ENCODE assay signal across 8 mouse cellular contexts in genomic region chr10:127509051-127509836, GRCm38 (mm10). TPM values are rescaled to one million over a fixed set of nuclear protein-coding genes. Genes with fewer than 3 reads are reported as not detected.
DNase-seq lines count a peak whose midpoint lies in the region; ATAC-seq and TF ChIP-seq lines count a peak whose summit lies in the region.

No protein-coding gene starts in this region.

- ATAC-seq in megakaryocyte, adult 5-6 weeks (ENCODE audit: poor library complexity, severe bottlenecking): peak; percentile 44

- intact Hi-C loops in left cerebral cortex, adult 2 months (cut with DNase I): no loop called here

- TF ChIP-seq CTCF in left cerebral cortex, adult 2 months (IDR thresholded peaks at IDR 0.05): peak; percentile 74

- peak overlapping the region; percentile 61 for H3K27ac ChIP-seq in left cerebral cortex, adult 2 months

- DNase-seq in ZHBTc4 (ENCODE audit: low read depth, low spot score): peak; percentile 98
- peak; percentile 95 to 96 for DNase-seq in cerebellum, postnatal 36 days
- peak; percentile 64 to 71 for DNase-seq in gastrocnemius, adult 8-10 months (ENCODE audit: low spot score in 2 of 2)
- DNase-seq in hindlimb bud, embryonic 11.5 days (ENCODE audit: extremely low spot score, low read depth, low spot score): peak; percentile 94
- DNase-seq in left cerebral cortex, adult 2 months (ENCODE audit: extremely low spot score in 1 of 2, low spot score in 2 of 2): peak; percentile 83
- DNase-seq in right cerebral cortex, adult 18-20 months: peak; percentile 82
- DNase-seq in urinary bladder, postnatal 10 days (ENCODE audit: low spot score): peak; percentile 60

- H3K4me3 ChIP-seq in left cerebral cortex, adult 2 months: peak overlapping the region; percentile 45

RNA-seq across cellular contexts. Expression of gene Ndufa4l2, which starts 5.5 kb away (rescaled TPM):
- 10 to 100 TPM in 1 of 4 experiments, 1 to 10 TPM in 3; 4.6 to 11.1 (median 7.6) TPM for total RNA-seq in gastrocnemius, adult 8-10 months (2022)
- 1 to 10 TPM; 4.2 to 5.6 TPM for total RNA-seq in left cerebral cortex, adult 2 months (2021)
- total RNA-seq in megakaryocyte, adult 5-6 weeks (2015): not detected in 2 replicates
- not detected in 2 replicates for total RNA-seq in megakaryocyte, adult 5-6 weeks (2017)

RNA-seq across cellular contexts. Expression of gene Stac3, which starts 7.8 kb away (rescaled TPM):
- 100 to 1,000 TPM; 386 to 447 (median 408) TPM for total RNA-seq in gastrocnemius, adult 8-10 months (2022)
- total RNA-seq in left cerebral cortex, adult 2 months (2021): 1 to 10 TPM; 2.6 to 9.9 TPM
- 1.2 TPM in 1 of 2 replicates, not detected in the other for total RNA-seq in megakaryocyte, adult 5-6 weeks (2015)
- 0.40 TPM in 1 of 2 replicates, not detected in the other for total RNA-seq in megakaryocyte, adult 5-6 weeks (2017)

RNA-seq across cellular contexts. Expression of gene Shmt2, which starts 13.0 kb away (rescaled TPM):
- total RNA-seq in gastrocnemius, adult 8-10 months (2022): 10 to 100 TPM; 20.3 to 23.0 (median 22.8) TPM
- total RNA-seq in left cerebral cortex, adult 2 months (2021): 10 to 100 TPM; 24.1 to 26.0 TPM
- total RNA-seq in megakaryocyte, adult 5-6 weeks (2015): 31.3 and 31.9 TPM in 2 replicates
- total RNA-seq in megakaryocyte, adult 5-6 weeks (2017): 27.8 and 33.1 TPM in 2 replicates

RNA-seq across cellular contexts. Expression of gene Nxph4, which starts 25.1 kb away (rescaled TPM):
- under 1 TPM in 2 of 4 experiments, not detected in 2; 0.16 to 0.27 TPM for total RNA-seq in gastrocnemius, adult 8-10 months (2022)
- total RNA-seq in left cerebral cortex, adult 2 months (2021): 1 to 10 TPM; 5.4 to 5.5 TPM
- total RNA-seq in megakaryocyte, adult 5-6 weeks (2015): not detected in 2 replicates
- total RNA-seq in megakaryocyte, adult 5-6 weeks (2017): not detected in 2 replicates

Comparison
In these comparisons a context has a peak if more than half of its experiments do, and no peak if none do; other contexts are left out.
1. Peak in every context shown above with its lines: DNase-seq, ATAC-seq, H3K4me3 ChIP-seq and H3K27ac ChIP-seq.
2. RNA of gene Ndufa4l2, which starts 5.5 kb away (total RNA-seq): 4.6 to 11.1 TPM in gastrocnemius, adult 8-10 months and 4.2 to 5.6 TPM in left cerebral cortex, adult 2 months; not detected in megakaryocyte, adult 5-6 weeks; every median in the first group is over 4 times any median in the second.
3. RNA of gene Stac3, which starts 7.8 kb away (total RNA-seq): 386 to 447 TPM in gastrocnemius, adult 8-10 months; 2.6 to 9.9 TPM in left cerebral cortex, adult 2 months and 0.40 to 1.2 TPM in megakaryocyte, adult 5-6 weeks; every median in the first group is over 10 times any median in the second.